Mouse (Mus musculus): ENCODE measurements around the gene Pcsk6. TPM values are rescaled to one million over a fixed set of nuclear protein-coding genes. Genes with fewer than 3 reads are reported as not detected.

Gene Pcsk6
- polyA plus RNA-seq, 1 experiment from 2014 or later = 2.7 TPM

- Histone ChIP-seq H3K27me3 (ENCODE audit: control insufficient read depth, insufficient read depth, low read length) (no peaks in the 10 kb centered on the region), H3K4me3 (ENCODE audit: low read depth, low read length) (no peak overlapping the region), H3K4me2 (ENCODE audit: low read depth, low read length, severe bottlenecking) (no peak overlapping the region), H3K9ac (ENCODE audit: low read length) (no peak overlapping the region), H3K36me3 (ENCODE audit: control insufficient read depth, insufficient read depth, low read length) (no peaks in the 10 kb centered on the region), H3K4me1 (replicated peaks; ENCODE audit: control insufficient read depth, insufficient read depth, low read length) (no peaks in the 10 kb centered on the region), H3K9me3 (ENCODE audit: control insufficient read depth, low read length) (no peaks in the 10 kb centered on the region), H3K27ac (ENCODE audit: low read depth, low read length) (no peak overlapping the region)
- ATAC-seq (replicated peaks; ENCODE audit: low FRiP score) = no peak
- no peak for DNase-seq (ENCODE audit: low spot score)
- WGBS = 70% methylated on average over 9 of the region's 9 CpGs
These were observed 30.8 kb downstream of the Pcsk6 start for GRCm38 (mm10) chr7:65892264-65892828.

- WGBS = 93% methylated on average over 10 of the region's 10 CpGs
These were observed 32.0 kb downstream of the Pcsk6 start for GRCm38 (mm10) chr7:65893546-65893945.

GRCm38 (mm10) chr7:65895262-65895661, 33.7 kb downstream of the Pcsk6 start:
- no peak for DNase-seq (ENCODE audit: low spot score)
- ATAC-seq (replicated peaks; ENCODE audit: low FRiP score) = no peak
- no peak overlapping the region for H3K4me3 ChIP-seq (ENCODE audit: low read depth, low read length)
- no peak overlapping the region for H3K27ac ChIP-seq (ENCODE audit: low read depth, low read length)
- no peak overlapping the region for H3K4me2 ChIP-seq (ENCODE audit: low read depth, low read length, severe bottlenecking)
- H3K9me3 ChIP-seq (ENCODE audit: control insufficient read depth, low read length) = no peaks in the 10 kb centered on the region
- no peaks in the 10 kb centered on the region for H3K36me3 ChIP-seq (ENCODE audit: control insufficient read depth, insufficient read depth, low read length)
- no peaks in the 10 kb centered on the region for H3K27me3 ChIP-seq (ENCODE audit: control insufficient read depth, insufficient read depth, low read length)
- WGBS = 86% methylated on average over 5 of the region's 5 CpGs
- no peak overlapping the region for H3K9ac ChIP-seq (ENCODE audit: low read length)
- no peaks in the 10 kb centered on the region for H3K4me1 ChIP-seq (replicated peaks; ENCODE audit: control insufficient read depth, insufficient read depth, low read length)

More at GRCm38 (mm10) chr7:65893546-65893945, 32.0 kb downstream of the Pcsk6 start:
- no peak for DNase-seq (ENCODE audit: low spot score)
- Histone ChIP-seq H3K27ac (ENCODE audit: low read depth, low read length) (no peak overlapping the region), H3K27me3 (ENCODE audit: control insufficient read depth, insufficient read depth, low read length) (no peaks in the 10 kb centered on the region), H3K4me3 (ENCODE audit: low read depth, low read length) (no peak overlapping the region), H3K36me3 (ENCODE audit: control insufficient read depth, insufficient read depth, low read length) (no peaks in the 10 kb centered on the region), H3K9me3 (ENCODE audit: control insufficient read depth, low read length) (no peaks in the 10 kb centered on the region), H3K4me1 (replicated peaks; ENCODE audit: control insufficient read depth, insufficient read depth, low read length) (no peaks in the 10 kb centered on the region), H3K4me2 (ENCODE audit: low read depth, low read length, severe bottlenecking) (no peak overlapping the region), H3K9ac (ENCODE audit: low read length) (no peak overlapping the region)
- no peak for ATAC-seq (replicated peaks; ENCODE audit: low FRiP score)

- H3K9me3 ChIP-seq (ENCODE audit: control insufficient read depth, low read length) = no peaks in the 10 kb centered on the region
- WGBS = 84% methylated on average over 11 of the region's 11 CpGs
- DNase-seq (ENCODE audit: low spot score) = no peak
- 0 out of 2 replicates have a peak, but pooled peaks cover 3% of the 10 kb centered on the region for H3K4me1 ChIP-seq (replicated peaks; ENCODE audit: control insufficient read depth, insufficient read depth, low read length)
- H3K27me3 ChIP-seq (ENCODE audit: control insufficient read depth, insufficient read depth, low read length) = no peaks in the 10 kb centered on the region
- H3K4me3 ChIP-seq (ENCODE audit: low read depth, low read length) = no peak overlapping the region
- H3K9ac ChIP-seq (ENCODE audit: low read length) = no peak overlapping the region
- no peaks in the 10 kb centered on the region for H3K36me3 ChIP-seq (ENCODE audit: control insufficient read depth, insufficient read depth, low read length)
- H3K4me2 ChIP-seq (ENCODE audit: low read depth, low read length, severe bottlenecking) = no peak overlapping the region
- no peak for ATAC-seq (replicated peaks; ENCODE audit: low FRiP score)
- no peak overlapping the region for H3K27ac ChIP-seq (ENCODE audit: low read depth, low read length)
These were observed 39.7 kb downstream of the Pcsk6 start for GRCm38 (mm10) chr7:65901231-65901630.

GRCm38 (mm10) chr7:65902471-65903180, 41.1 kb downstream of the Pcsk6 start:
- Histone ChIP-seq H3K36me3 (ENCODE audit: control insufficient read depth, insufficient read depth, low read length) (no peaks in the 10 kb centered on the region), H3K27me3 (ENCODE audit: control insufficient read depth, insufficient read depth, low read length) (no peaks in the 10 kb centered on the region), H3K4me1 (replicated peaks; ENCODE audit: control insufficient read depth, insufficient read depth, low read length) (0 out of 2 replicates have a peak, but pooled peaks cover 3% of the 10 kb centered on the region), H3K9ac (ENCODE audit: low read length) (no peak overlapping the region), H3K4me3 (ENCODE audit: low read depth, low read length) (no peak overlapping the region), H3K27ac (ENCODE audit: low read depth, low read length) (no peak overlapping the region), H3K9me3 (ENCODE audit: control insufficient read depth, low read length) (no peaks in the 10 kb centered on the region), H3K4me2 (ENCODE audit: low read depth, low read length, severe bottlenecking) (no peak overlapping the region)
- no peak for DNase-seq (ENCODE audit: low spot score)
- no peak for ATAC-seq (replicated peaks; ENCODE audit: low FRiP score)
- 60% methylated on average over 13 of the region's 13 CpGs for WGBS

GRCm38 (mm10) chr7:65903456-65903855, 41.9 kb downstream of the Pcsk6 start:
- Histone ChIP-seq H3K4me3 (ENCODE audit: low read depth, low read length) (no peak overlapping the region), H3K9ac (ENCODE audit: low read length) (no peak overlapping the region), H3K9me3 (ENCODE audit: control insufficient read depth, low read length) (no peaks in the 10 kb centered on the region), H3K27me3 (ENCODE audit: control insufficient read depth, insufficient read depth, low read length) (no peaks in the 10 kb centered on the region), H3K27ac (ENCODE audit: low read depth, low read length) (no peak overlapping the region), H3K4me2 (ENCODE audit: low read depth, low read length, severe bottlenecking) (no peak overlapping the region), H3K4me1 (replicated peaks; ENCODE audit: control insufficient read depth, insufficient read depth, low read length) (0 out of 2 replicates have a peak, but pooled peaks cover 3% of the 10 kb centered on the region), H3K36me3 (ENCODE audit: control insufficient read depth, insufficient read depth, low read length) (no peaks in the 10 kb centered on the region)
- DNase-seq (ENCODE audit: low spot score) = no peak
- 90% methylated on average over 6 of the region's 6 CpGs for WGBS
- ATAC-seq (replicated peaks; ENCODE audit: low FRiP score) = no peak

- WGBS = 91% methylated on average over 9 of the region's 9 CpGs
- no peak for DNase-seq (ENCODE audit: low spot score)
These were observed 45.2 kb downstream of the Pcsk6 start for GRCm38 (mm10) chr7:65906528-65907272.

GRCm38 (mm10) chr7:65909343-65910127, 48.0 kb downstream of the Pcsk6 start:
- Histone ChIP-seq H3K9me3 (ENCODE audit: control insufficient read depth, low read length) (no peaks in the 10 kb centered on the region), H3K9ac (ENCODE audit: low read length) (no peak overlapping the region), H3K4me2 (ENCODE audit: low read depth, low read length, severe bottlenecking) (no peak overlapping the region), H3K4me1 (replicated peaks; ENCODE audit: control insufficient read depth, insufficient read depth, low read length) (no peaks in the 10 kb centered on the region), H3K36me3 (ENCODE audit: control insufficient read depth, insufficient read depth, low read length) (no peaks in the 10 kb centered on the region), H3K27ac (ENCODE audit: low read depth, low read length) (no peak overlapping the region), H3K27me3 (ENCODE audit: control insufficient read depth, insufficient read depth, low read length) (no peaks in the 10 kb centered on the region), H3K4me3 (ENCODE audit: low read depth, low read length) (no peak overlapping the region)
- no peak for ATAC-seq (replicated peaks; ENCODE audit: low FRiP score)
- DNase-seq (ENCODE audit: low spot score) = no peak
- 89% methylated on average over 12 of the region's 12 CpGs for WGBS

More at GRCm38 (mm10) chr7:65906528-65907272, 45.2 kb downstream of the Pcsk6 start:
- no peak overlapping the region for H3K9ac ChIP-seq (ENCODE audit: low read length)
- no peak overlapping the region for H3K4me2 ChIP-seq (ENCODE audit: low read depth, low read length, severe bottlenecking)
- H3K4me3 ChIP-seq (ENCODE audit: low read depth, low read length) = no peak overlapping the region
- 0 out of 2 replicates have a peak, but pooled peaks cover 3% of the 10 kb centered on the region for H3K4me1 ChIP-seq (replicated peaks; ENCODE audit: control insufficient read depth, insufficient read depth, low read length)
- H3K27ac ChIP-seq (ENCODE audit: low read depth, low read length) = no peak overlapping the region
- H3K27me3 ChIP-seq (ENCODE audit: control insufficient read depth, insufficient read depth, low read length) = no peaks in the 10 kb centered on the region
- no peak for ATAC-seq (replicated peaks; ENCODE audit: low FRiP score)
- H3K36me3 ChIP-seq (ENCODE audit: control insufficient read depth, insufficient read depth, low read length) = no peaks in the 10 kb centered on the region
- no peaks in the 10 kb centered on the region for H3K9me3 ChIP-seq (ENCODE audit: control insufficient read depth, low read length)
